Mouse (Mus musculus) frontal cortex, postnatal 14 days (tissue): ENCODE measurements around the gene Nrg3.

Experiments
- DNase-seq, 2 experiments: peaks; one replicate each; pipeline ENCODE4 v3.0.0; 2022; ENCODE audit warnings: low spot score in 2 of 2

Gene Nrg3

DNA sequence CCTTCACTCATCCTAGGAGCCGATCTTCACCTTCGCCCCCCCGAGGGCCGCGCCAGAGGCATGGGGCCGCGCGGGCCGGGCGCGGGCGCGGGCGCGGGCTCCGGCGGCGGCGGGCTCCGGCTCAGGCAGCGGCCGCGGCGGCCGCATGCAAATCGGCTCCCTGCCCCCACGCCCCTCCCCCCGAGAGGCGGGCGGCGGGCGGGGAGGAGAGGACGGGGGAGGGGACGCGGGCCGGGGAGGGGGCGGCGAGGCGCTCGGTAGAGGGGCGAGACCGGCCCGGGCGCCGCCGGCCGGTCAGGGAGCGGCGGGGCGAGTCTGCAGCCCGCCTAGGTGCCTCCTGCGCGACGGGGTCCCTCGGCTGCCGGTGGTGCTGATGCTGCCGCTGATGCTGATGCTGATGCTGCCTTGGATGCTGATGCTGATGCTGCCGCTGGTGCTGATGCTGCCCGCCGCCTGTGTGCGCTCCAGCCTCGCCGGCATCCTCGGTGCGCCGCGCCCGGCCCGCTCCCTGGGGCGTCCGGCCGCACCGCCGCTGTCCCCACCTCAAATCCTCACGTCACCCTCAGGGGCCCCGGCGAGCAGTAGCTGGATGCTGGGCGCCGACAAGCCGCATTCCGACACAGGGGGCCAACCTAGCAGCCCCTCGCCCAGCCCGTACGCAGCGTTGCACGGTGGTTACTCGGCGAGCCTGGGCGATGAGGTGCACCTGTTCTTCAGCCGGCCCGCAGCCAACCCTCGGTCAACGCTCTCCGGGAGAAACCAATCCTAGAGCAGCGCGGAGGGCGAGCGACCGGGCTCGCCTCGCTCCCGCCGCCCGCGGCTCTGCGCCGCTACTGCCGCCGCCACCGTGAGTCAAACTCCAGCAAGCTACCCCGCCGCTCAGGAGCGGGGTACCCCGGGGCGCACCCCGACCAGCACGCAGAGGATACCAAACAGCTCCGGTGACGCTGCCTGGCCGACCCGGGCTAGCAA, at the start of gene Nrg3:
Nrg3 (minus strand) TSS at position 299 of the 972 bp plus-strand sequence.
- peak; percentile 45 to 53 for DNase-seq

- no peak for DNase-seq
These were observed 36.1 kb upstream of the Nrg3 start for GRCm38 (mm10) chr14:39508956-39509355.

DNA sequence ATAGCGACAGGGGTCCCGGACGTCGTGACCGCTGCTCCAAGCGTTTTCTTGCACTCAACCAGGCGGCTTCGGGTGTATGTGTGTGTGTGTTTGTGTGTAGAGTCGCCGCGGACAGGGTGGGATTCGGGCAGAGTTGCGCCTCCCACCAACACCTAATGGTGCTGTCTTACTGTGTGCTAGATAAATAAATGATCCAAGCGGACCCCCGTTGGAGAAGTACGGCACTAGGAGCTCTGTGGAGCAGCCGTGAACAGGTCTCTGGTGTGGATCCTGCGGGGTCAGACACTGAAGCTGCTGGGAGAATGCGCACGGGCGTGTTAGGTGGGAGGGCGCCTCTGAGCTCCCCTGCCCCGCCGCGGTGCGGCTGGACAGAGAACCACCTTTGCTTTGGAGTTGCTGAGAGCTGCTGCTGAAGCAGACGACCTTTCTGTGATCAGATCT, 903 bp upstream of the Nrg3 start:
- peak; percentile 36 to 57 for DNase-seq

- peak in 1 of 2 experiments; percentile 14 for DNase-seq
These were observed 639 bp downstream of the Nrg3 start for GRCm38 (mm10) chr14:39472146-39472751.

GRCm38 (mm10) chr14:39471236-39471981, 1.5 kb downstream of the Nrg3 start:
- DNase-seq = peak; percentile 8 to 20

- DNase-seq = no peak
These were observed 27.4 kb downstream of the Nrg3 start for GRCm38 (mm10) chr14:39445501-39445900.

DNA sequence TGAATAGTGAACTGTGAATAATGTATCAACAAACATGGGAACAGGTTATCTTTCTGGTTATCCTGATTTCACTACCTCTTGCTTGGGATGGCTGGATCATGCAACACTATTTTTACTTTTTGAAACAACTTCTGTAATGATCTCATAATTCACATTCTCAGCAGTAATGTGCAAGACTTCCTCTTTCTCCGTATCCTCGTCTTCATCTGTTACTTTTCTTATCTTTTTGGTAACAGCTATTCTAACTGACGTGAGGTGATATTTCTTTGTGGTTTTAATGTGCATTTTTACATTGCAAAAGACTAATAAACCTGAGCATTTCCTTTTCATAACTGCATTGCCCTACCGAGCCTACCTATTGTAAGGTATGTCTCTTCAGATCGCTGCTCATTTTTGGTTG, 44.4 kb downstream of the Nrg3 start:
- no peak for DNase-seq

GRCm38 (mm10) chr14:39421874-39422273, 51.0 kb downstream of the Nrg3 start:
- DNase-seq = no peak

- no peak for DNase-seq
These were observed 59.6 kb downstream of the Nrg3 start for GRCm38 (mm10) chr14:39413270-39413669.

DNA sequence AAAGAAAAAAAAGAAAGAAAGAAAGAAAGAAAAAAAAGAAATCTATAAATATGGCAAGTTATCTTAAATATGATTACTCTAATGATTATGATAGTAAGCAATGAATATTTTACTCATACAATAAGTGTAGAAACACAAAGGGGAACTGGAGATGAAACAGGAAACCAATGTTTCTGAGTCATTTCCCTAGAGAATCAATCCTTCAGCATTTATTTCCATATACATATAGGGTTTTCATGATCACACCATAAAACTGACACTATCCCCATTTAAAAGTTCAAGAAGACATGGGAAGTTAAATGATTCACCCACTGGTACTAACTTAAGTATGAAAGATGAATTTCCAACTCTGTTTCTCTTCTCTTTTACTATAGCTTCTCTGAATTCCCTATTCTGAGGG, 86.0 kb downstream of the Nrg3 start:
- DNase-seq = no peak

DNA sequence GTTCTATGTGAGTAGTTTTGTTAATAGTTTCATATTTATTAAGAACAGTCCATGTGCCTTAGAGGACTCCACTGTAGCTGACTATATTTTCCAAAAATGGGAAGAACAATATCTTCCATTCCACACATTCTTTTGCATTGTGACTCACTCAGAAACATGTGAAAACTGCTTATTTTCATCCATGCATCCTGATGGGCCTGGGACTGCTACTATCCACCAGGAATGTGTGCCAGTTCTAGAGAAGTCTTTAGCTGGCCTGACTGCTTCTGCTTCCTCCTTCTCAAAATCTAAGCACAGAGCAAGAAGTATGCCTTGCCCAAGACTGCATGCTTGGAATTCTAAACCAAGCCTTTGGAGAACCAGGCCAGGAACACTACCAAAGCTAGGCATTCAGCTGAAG, 91.6 kb downstream of the Nrg3 start:
- no peak for DNase-seq

DNA sequence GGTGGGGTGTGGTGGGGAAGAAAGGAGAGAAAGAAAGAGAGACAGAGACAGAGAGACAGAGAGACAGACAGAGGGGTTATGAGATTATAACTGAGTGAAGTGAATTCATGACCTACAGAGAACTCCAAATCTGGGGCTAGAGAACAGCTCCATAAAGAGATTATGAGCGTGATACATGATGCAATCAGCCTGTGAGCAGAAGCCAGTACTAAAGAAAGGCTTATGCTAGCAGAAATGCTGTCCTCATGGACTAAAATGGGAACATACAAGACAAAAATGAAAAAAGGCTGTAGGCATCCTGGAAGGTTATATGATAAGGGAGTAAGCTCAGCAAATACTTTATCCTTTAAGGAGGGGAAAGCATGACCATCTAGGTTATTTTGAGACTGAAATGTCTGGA, 99.7 kb downstream of the Nrg3 start:
- DNase-seq = no peak

GRCm38 (mm10) chr14:39356251-39356650, 116.6 kb downstream of the Nrg3 start:
- DNase-seq = no peak

GRCm38 (mm10) chr14:39351979-39352737, 120.7 kb downstream of the Nrg3 start:
- no peak for DNase-seq

GRCm38 (mm10) chr14:39317424-39318110, 155.3 kb downstream of the Nrg3 start:
- peak; percentile 66 to 73 for DNase-seq

DNA sequence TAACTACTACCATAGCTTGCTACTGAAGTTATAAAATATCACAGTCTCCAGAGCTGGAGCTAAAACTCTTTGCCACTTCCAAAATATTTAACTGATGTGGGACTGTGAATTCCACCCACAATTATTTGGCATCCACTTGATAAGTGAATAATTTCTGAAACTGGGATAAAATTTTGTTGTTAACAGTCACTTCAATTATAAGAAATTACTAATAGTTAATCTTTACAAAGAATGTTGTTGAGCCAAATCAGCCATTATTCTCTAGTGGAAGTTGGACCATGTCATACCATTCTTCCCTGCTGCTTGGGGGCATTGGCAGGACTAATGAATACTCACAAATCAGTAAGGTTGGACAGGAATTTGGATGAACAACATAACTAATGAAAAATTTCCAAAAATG, 158.8 kb downstream of the Nrg3 start:
- no peak for DNase-seq

DNA sequence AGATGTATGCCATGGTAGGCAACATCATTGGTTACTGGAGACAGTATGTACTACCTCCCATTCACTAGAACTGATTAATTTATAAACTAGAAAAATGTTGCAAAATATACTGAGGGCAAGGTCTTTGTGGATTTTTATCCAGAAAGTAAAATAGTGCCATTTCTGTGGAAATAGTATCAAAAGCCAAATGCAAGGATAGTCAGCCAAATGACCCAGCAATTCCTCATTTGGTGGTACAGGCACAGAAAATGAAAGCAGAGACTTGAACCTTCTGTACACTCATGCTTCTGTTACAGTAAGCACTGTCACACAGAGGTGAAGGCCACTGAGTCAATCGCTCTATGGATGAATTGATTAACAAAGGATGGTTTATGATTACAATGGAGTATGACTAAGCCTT, 207.8 kb downstream of the Nrg3 start:
- DNase-seq = no peak

DNA sequence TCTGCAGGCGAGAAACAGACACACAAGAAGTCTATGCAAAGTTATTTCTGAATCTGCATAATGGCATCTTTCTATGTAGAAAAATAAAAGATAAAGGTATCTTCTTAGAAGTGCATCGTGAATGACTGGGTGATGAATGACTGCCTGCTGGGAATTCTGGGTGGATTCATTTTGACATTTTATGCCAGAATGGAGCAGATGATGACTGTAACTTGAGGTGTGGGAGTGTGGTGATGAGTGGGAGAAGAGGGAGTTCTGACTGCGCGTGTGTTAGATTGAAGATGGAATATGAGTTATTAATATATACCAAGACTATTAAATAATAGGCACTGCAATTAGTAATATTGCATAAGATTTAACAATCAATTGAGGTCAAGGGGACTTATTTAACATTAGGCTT, 208.5 kb downstream of the Nrg3 start:
- DNase-seq = no peak

DNA sequence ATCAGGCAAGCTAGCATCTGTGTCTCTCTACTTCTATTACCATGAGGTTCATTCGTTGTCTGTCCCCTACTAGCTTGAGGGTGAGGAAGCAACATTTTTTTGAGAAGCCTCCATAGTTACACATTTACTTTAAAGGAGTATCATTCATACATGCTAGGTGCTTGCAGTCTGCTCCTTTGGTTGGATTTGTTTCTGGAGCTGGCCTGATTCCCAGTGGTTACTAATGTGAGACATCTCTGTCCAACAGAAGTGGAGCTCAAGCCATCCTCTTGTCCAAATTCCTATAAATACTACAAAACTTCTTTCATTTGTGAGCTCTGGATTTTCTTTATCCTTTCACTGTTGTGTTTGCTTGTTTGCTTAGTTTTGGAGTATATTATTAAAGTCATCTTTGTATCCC, 211.9 kb downstream of the Nrg3 start:
- DNase-seq = no peak

DNA sequence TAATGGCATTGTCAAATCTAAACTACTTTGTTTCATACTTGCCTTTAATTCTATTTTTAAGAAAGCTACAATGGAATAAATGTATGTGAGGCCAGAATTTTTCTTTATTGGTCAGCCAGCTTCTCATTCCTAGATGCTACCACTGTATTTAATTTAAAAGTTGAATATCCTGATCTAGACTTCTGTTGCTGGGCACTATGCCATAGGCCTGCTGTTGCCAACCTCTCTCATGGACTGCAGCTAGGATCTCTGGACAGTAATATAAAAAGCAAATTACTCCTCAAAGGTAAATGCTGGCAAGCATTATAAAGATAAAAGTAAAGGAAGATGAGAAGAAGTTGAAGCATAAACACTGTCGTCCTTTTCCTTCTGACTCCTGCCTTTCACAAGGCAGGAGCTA, 217.5 kb downstream of the Nrg3 start:
- no peak for DNase-seq

DNA sequence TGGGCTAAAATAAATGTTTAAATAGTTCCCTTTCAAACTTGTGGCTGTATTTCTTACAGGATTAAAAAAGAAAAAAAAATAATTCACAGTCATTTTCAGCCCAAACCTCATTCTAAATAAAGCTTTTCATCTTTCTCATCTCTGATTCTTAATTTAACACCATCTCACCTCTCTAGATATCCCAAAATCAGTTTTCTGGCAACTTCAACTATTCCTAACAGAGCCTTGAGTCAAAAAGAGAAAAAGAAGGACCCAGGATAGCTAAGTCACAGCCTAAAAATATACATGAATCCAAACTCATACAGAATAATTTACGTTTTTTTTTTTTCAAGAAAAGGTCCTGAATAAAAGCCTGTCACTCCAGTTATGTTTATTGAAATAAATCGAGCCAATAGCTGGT, 232.6 kb downstream of the Nrg3 start:
- no peak for DNase-seq
